Mouse (Mus musculus) stomach, embryonic 15.5 days (tissue): ENCODE results near the gene Lama1. TPM values are rescaled to one million over a fixed set of nuclear protein-coding genes. Genes with fewer than 3 reads are reported as not detected.

Experiments used
- ATAC-seq: fragments of 200-750 bp; cut with Nextera tagmentation; 2 replicates; pipeline ENCODE4 v1.8.0; 2017; ENCODE audit warnings: low read depth, moderate number of reproducible peaks, moderate TSS enrichment; ENCODE audit not compliant: insufficient read depth, low FRiP score
- H3K27ac ChIP-seq: fragments of 300-500 bp; sonication (generic); 2 replicates; pipeline ENCODE4 v1.5.1; 2015; ENCODE audit warnings: mild to moderate bottlenecking, inconsistent platforms
- H3K27me3 ChIP-seq: fragments of 300-500 bp; sonication (generic); replicated peaks from 2 replicates; pipeline ENCODE4 v1.6.1; 2015; ENCODE audit warnings: inconsistent platforms
- H3K36me3 ChIP-seq: fragments of 300-500 bp; sonication (generic); 2 replicates; pipeline ENCODE4 v1.6.1; 2015; ENCODE audit warnings: inconsistent platforms
- H3K4me1 ChIP-seq: fragments of 300-500 bp; sonication (generic); 2 replicates; pipeline ENCODE4 v1.6.1; 2015; ENCODE audit warnings: inconsistent platforms
- H3K4me2 ChIP-seq: fragments of 300-500 bp; sonication (generic); 2 replicates; pipeline ENCODE4 v1.6.1; 2015; ENCODE audit warnings: mild to moderate bottlenecking, inconsistent platforms
- H3K4me3 ChIP-seq: fragments of 300-500 bp; sonication (generic); replicated peaks from 2 replicates; pipeline ENCODE4 v1.5.1; 2015; ENCODE audit warnings: inconsistent platforms
- H3K9ac ChIP-seq: fragments of 300-500 bp; sonication (generic); 2 replicates; pipeline ENCODE4 v1.6.1; 2015; ENCODE audit warnings: inconsistent platforms
- H3K9me3 ChIP-seq: fragments of 300-500 bp; sonication (generic); 2 replicates; pipeline ENCODE4 v1.6.1; 2016; ENCODE audit warnings: inconsistent platforms
- WGBS: fragments of 180-500 bp; shearing (Covaris S2); methylation state at CpG from one replicate; pipeline ENCODE4 v1.1.7; 2015; 5-methylcytosine and 5-hydroxymethylcytosine counted together
- polyA plus RNA-seq: library from polyadenylated mRNA; unstranded; fragments of >200 nt; fragmentation: Nextera tagmentation; extraction: Ambion mirVana; gene quantifications from 2 replicates; pipeline ENCODE4 v1.2.1, GENCODE M21; 2015

Lama1 gene
- polyA plus RNA-seq, 1 experiment from 2014 or later, result 4.4 TPM

DNA sequence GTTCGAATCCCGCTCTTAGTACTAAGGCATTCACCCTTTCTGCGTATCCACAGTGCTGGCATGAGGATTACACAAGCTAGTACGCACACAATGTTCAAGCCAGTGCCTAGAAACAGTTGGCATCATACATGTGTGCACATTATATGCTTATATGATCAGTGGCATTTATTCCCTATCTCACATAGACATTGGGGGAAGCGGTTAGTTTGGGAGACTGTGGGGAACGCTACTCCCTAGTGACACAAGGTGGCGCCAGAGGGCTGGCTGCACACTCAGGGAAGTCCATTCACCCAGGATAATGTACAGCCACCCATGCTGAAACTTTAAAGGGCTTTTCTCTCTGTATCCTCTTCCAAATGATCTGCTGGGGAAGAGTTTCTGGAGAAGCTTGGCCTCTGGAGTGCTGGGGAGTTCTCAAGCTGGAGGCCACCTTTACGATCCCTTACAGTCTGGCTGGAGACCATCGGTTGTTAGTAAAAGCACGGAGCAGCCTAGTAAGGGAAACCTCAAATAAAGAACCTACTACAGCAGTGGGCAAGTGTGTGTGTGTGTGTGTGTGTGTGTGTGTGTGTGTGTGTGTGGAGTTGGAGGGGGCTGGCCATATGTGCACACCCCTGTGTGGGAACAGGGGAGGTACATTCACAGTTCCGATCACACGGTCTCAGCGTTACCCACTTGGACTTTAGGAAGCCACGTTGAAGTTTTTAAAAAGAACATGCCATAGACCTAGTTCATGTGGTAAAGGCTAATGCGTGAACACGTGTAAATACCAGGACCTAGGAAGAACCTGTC lies 164.9 kb downstream of the Lama1 start:
- ATAC-seq, result peak; percentile 35; the same call in 1 of the 2 replicates
- Histone ChIP-seq H3K4me1 (no peaks in the 10 kb centered on the region), H3K27ac (0 out of 2 replicates have a peak overlapping the region, but pooled peaks have one; percentile 11), H3K9ac (no peak overlapping the region), H3K4me3 (no peak overlapping the region), H3K36me3 (peaks cover 11% of the 10 kb centered on the region; the same call in 1 of the 2 replicates), H3K4me2 (no peak overlapping the region), H3K27me3 (no peaks in the 10 kb centered on the region), H3K9me3 (no peaks in the 10 kb centered on the region)
- WGBS, result 74% methylated on average over 16 of the region's 16 CpGs

DNA sequence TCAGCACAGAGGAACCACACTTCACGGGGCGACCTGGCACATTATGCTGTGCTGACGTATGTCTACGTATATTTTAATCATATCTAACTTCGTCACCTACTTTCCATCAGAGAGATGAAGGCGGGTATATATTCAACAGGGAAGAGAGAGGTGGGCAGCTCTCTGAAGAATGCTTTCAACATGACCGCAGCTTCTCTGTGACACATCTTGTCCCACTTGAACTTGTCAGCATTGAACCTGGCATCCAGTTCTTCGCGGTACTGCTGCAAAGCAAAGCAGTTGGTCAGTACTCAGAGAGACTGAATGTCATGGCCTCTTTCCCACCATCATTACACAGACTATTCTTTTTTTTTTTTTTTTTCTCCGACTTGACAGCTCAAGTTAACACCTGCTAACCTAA lies 167.3 kb downstream of the Lama1 start:
- no peak overlapping the region for H3K9ac ChIP-seq
- no peaks in the 10 kb centered on the region for H3K27me3 ChIP-seq
- H3K36me3 ChIP-seq, result peaks cover 12% of the 10 kb centered on the region; the same call in 1 of the 2 replicates
- no peak overlapping the region for H3K27ac ChIP-seq
- 85% methylated on average over 10 of the region's 10 CpGs for WGBS
- no peaks in the 10 kb centered on the region for H3K4me1 ChIP-seq
- H3K4me3 ChIP-seq, result no peak overlapping the region
- no peak overlapping the region for H3K4me2 ChIP-seq
- ATAC-seq, result no peak
- no peaks in the 10 kb centered on the region for H3K9me3 ChIP-seq

DNA sequence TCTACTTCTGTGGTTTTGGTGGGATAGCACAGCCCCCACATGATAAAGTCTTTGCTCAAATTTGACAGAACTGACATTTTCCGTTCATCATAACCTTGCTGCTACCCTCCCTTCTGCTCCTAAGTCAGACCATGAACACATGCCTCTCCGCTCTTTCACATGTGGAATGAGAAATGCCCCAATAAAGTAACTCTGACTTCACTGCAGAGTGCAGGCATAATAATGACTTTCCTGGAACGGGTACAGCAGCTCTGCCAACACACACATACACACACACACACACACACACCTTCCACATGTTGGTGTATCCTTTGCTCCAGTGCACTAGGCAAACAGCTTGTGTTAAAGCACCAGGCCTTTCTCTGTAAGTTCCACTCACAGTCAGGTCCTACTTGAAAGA lies 167.9 kb downstream of the Lama1 start:
- Histone ChIP-seq H3K27ac (no peak overlapping the region), H3K4me3 (no peak overlapping the region), H3K27me3 (no peaks in the 10 kb centered on the region), H3K4me1 (no peaks in the 10 kb centered on the region), H3K36me3 (peaks cover 12% of the 10 kb centered on the region; the same call in 1 of the 2 replicates), H3K9me3 (no peaks in the 10 kb centered on the region), H3K4me2 (no peak overlapping the region), H3K9ac (no peak overlapping the region)
- 77% methylated on average over 3 of the region's 3 CpGs for WGBS
- no peak for ATAC-seq

DNA sequence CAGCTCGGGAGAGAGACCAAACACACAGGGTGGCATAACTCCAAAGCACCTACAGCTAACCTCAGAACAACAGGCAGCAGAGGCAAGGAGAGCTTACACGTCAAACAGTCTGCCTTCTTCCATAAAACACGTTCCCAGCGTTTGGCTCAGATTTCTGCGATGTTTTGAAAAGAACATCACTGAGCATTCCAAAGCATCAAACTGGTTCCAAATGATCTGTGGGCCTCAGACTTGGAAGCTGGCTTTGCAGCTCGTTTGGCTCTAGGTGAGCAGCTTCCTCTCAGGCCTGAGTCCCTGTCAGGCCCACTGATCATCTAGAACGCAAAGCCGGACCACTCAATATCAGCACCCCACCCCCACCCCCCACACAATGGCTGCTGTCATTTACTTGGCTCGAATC lies 169.0 kb downstream of the Lama1 start:
- Histone ChIP-seq H3K4me1 (no peaks in the 10 kb centered on the region), H3K27ac (0 out of 2 replicates have a peak overlapping the region, but pooled peaks have one; percentile 8), H3K4me2 (no peak overlapping the region), H3K36me3 (peaks cover 12% of the 10 kb centered on the region; the same call in 1 of the 2 replicates), H3K27me3 (no peaks in the 10 kb centered on the region), H3K4me3 (no peak overlapping the region), H3K9ac (no peak overlapping the region), H3K9me3 (no peaks in the 10 kb centered on the region)
- no peak for ATAC-seq
- 71% methylated on average over 9 of the region's 9 CpGs for WGBS

DNA sequence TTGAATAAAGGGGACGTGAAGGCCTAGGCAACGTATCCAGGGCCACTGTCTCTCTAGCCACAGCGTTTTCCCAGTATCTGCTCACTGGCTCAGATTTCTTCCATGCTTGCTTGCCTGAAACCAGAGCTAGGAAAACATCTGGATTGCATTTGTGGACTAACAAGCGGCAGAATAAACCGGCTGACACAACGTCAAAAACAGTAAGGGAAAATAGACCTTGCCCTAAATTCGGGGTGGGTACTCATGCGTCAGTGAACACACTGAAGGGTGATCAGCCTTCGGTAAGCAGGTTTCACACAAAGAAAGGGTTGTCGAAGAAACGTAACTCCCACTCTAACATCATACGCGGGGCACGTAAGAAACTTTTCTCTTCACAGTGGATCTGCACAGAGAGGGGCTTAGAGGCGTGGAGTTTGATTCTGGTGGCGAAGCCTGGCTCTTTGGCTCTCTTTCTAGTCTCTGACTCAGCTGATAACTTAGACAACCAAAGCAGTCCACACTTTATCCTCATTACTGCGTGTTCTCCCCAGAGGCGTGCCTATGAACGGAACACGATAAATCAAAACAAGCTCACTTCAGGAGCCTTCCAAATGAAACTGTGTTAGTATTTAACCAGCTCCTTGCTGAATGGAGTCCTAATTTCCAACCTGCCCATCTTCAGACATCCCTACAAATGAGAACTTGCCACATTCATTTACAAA lies 169.6 kb downstream of the Lama1 start:
- no peak for ATAC-seq
- H3K27me3 ChIP-seq, result no peaks in the 10 kb centered on the region
- no peak overlapping the region for H3K4me3 ChIP-seq
- no peaks in the 10 kb centered on the region for H3K9me3 ChIP-seq
- no peak overlapping the region for H3K9ac ChIP-seq
- 78% methylated on average over 20 of the region's 20 CpGs for WGBS
- no peaks in the 10 kb centered on the region for H3K4me1 ChIP-seq
- no peak overlapping the region for H3K4me2 ChIP-seq
- peaks cover 18% of the 10 kb centered on the region for H3K36me3 ChIP-seq
- H3K27ac ChIP-seq, result peak overlapping the region; percentile 8; the same call in 1 of the 2 replicates

DNA sequence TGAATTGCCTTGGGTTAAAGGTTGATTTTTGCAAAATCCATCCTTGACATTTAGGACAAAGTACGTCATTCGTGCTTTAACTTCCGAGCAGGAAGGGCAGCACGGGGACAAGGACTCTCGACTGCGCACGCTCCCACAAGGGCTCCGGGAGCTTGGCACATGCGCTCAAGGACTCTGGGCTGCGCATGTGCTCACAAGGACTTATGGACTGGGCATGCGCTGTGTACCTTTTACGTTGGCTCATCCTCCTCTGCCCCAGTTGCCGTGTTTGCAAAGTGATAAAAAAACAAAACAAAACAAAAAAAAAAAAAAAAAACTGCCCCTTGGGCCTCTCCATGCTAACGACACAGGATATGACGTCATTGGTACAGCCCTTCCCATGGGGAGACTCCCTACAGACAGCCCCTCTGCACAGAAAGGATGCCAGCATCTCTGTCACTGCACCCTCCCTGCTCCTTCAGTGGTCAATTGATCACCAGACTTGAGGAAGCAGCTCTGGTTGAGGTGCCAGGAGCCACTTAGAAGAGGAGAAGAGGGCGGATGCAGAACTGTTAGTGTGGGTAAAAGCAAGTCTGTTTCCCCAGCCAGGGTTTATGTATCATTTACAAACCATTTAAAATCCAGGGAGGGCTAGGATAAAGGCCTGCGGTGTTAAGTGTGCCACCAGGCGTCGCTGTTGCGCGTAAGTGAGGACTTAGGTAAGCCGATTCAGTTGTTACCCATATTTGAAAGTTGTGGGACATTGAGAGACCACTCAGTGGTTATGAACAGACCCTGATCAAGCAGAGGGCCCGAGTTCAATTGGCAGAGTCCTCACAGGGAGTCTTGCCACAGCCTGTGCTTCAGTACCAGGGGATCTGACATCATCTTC lies 172.9 kb downstream of the Lama1 start:
- Histone ChIP-seq H3K4me1 (no peaks in the 10 kb centered on the region), H3K4me3 (no peak overlapping the region), H3K27me3 (no peaks in the 10 kb centered on the region), H3K9ac (no peak overlapping the region), H3K36me3 (peaks cover 24% of the 10 kb centered on the region), H3K9me3 (no peaks in the 10 kb centered on the region), H3K27ac (no peak overlapping the region), H3K4me2 (no peak overlapping the region)
- 70% methylated on average over 23 of the region's 23 CpGs for whole genome bisulfite sequencing
- no peak; the same call in 1 of the 2 replicates for ATAC-seq

Other genes starting within 250 kb of the Lama1 start
- 0.09 TPM in 1 of 2 replicates, not detected in the other for gene Lrrc30, start 64.5 kb upstream of the Lama1 start, polyA plus RNA-seq